Mouse (Mus musculus): ENCODE data around the gene Selenos. TPM values are rescaled to one million over a fixed set of nuclear protein-coding genes. Genes with fewer than 3 reads are reported as not detected.

The Selenos gene
- total RNA-seq, 2 experiments from 2014 or later = 38.0 to 47.5 TPM

DNA sequence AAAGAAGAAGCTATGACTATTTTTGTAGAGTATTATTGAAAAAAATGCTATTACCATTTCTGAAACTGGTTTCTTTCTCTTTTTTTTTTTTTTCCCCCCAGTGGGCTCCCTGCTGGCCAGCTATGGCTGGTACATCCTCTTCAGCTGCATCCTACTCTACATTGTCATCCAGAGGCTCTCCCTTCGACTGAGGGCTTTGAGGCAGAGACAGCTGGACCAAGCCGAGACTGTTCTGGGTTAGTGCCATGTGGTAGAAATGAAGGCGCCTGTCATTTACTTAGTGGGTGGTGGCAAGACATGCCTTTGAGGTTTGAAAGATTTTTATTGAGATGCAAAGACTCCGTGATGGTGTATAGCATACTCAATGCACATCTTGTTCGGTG is 773 bp downstream of the Selenos start:
- ATAC-seq (replicated peaks; ENCODE audit: low FRiP score, low TSS enrichment, poor library complexity, severe bottlenecking) = 0 out of 2 replicates have a peak, but pooled peaks have one; percentile 45

DNA sequence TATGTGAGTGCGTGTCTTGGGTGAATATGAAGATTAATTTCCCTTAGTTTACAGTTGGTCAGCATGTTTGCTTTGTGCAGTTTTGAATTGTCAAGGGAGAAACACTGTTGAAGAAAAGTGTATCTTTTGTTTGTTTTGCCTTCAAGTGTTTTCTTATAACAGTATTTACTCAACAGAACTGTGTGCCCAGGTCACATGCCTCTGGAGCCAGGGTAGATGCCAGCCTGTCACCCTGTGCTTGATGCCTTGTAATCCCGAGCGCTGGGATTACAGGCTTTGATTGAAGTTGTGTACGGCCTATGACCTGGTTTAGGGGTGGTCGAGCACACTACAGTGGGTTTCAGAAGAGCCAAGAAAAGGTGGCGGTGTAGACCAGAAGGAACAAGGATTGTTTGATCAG is 4.3 kb downstream of the Selenos start:
- no peak for ATAC-seq (replicated peaks; ENCODE audit: low FRiP score, low TSS enrichment, poor library complexity, severe bottlenecking)

DNA sequence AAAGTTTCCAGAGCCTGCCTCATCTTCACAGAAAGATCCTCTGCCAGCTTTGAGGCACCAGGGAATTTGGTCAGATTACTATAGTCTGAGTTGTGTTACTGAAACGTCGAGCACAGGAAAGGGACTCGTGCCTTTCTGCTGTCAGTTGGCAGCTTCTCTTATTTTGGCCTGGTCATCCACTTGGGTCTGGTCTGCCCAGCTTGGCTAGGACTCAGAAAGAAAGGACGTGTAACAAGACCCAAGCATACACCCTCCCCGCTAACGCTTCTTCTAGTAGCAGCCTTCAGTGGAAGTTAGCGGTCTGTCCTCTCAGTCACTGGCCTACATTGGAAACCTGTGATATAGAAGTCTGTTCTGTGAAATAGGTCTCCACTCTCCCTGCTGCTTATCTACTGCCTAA is 5.1 kb downstream of the Selenos start:
- no peak for ATAC-seq (replicated peaks; ENCODE audit: low FRiP score, low TSS enrichment, poor library complexity, severe bottlenecking)

DNA sequence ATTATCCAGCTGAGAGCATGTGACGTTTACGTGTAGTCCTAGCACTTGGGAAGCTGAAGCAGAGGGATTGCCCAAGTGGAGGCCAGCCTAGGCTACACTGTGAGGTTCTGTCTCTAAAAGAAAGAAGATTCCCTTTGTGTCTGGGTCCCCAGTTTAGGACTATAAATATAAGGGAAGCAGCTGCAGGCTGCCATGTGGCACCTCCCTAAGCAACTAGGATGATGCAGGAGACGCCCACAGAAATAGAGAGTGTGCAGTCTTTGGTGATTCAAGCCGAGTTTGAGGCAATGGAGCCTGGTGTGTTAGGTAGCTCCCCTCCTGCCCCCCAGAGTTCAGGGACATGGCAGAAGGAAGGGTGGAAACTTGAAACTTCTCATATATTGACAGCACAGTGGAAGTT is 8.2 kb downstream of the Selenos start:
- no peak for ATAC-seq (replicated peaks; ENCODE audit: low FRiP score, low TSS enrichment, poor library complexity, severe bottlenecking)

DNA sequence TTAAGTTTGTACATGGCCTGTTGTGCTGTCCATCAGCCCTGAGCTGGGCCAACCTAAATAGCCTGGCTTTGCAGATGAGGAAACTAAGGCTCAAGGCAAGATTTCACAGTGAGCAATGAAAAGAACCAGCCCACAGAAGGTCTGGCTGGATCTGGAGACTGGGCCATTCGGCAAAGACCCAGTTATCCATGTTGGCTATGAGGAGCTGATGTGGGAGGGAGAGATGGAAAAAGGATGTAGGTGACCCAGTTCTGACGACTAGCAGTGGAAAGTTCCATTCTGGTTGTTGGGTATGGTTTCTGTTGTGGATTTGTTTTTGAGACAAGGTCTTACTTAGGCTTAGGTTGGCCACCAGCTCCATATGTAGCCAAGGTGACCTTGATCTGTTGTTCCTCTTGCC is 8.6 kb downstream of the Selenos start:
- no peak for ATAC-seq (replicated peaks; ENCODE audit: low FRiP score, low TSS enrichment, poor library complexity, severe bottlenecking)

DNA sequence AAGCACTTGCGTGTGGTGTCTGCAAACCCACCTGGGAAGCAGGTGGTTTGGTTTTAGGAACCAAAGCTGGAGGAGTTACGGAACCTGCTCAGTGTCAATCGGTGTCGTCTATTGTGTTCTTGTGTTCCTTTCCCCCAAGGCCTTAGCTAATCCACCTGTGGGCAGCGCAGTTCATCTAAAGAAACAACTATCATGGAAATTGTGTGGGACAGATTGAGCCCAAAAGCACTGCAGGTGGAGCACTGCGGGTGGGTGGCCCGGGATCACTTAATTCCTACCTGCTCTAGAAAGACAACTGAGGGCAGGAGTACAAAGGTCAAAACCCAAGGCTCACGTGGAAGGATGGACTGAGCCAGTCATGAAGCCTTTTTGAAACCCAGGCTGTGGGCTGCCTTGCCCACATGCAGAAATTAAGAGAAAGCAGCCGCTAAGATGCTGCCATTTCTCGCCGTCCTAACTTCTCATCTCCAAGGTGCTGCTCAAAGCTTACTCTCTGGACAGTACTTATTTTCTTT is 11.3 kb downstream of the Selenos start:
- ATAC-seq (replicated peaks; ENCODE audit: low FRiP score, low TSS enrichment, poor library complexity, severe bottlenecking) = no peak

DNA sequence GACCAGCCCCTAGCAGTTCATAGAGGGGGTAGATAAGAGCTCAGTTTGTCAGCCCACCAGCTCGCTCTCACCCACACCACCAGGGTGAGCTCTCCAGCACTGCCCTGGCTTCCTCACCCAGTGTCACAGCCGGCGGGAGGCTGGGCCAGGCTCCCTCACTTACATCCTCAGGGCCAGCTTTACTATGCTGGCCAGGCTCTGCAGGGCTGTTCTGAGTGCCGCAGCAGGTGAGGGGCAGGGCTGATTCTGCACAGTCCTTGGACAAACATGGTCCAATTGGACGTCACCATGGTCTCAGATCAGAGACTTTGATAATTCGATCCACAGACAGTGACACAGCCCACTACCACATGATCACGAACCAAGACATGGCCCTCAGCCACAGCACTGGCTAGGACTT is 12.1 kb downstream of the Selenos start:
- ATAC-seq (replicated peaks; ENCODE audit: low FRiP score, low TSS enrichment, poor library complexity, severe bottlenecking) = no peak

DNA sequence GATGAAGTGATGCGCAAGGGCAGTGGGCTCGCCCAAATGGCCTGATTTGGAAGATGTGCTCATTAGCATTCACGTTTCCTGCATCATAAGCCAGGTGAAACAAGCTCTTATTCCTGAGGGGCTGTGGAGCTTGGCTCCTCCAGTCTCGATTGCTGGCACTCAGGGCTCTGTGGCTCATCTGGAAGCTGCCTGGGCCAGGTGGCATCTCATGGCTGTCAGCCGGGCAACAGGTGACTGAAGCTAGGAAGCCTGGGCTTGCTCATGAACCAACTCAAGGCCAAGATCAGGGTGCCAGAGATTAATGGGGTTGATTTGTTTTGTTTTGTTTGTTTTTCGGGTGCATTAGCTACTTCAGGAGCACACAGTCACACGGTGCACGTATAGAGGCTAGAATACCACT is 13.2 kb downstream of the Selenos start:
- no peak for ATAC-seq (replicated peaks; ENCODE audit: low FRiP score, low TSS enrichment, poor library complexity, severe bottlenecking)

DNA sequence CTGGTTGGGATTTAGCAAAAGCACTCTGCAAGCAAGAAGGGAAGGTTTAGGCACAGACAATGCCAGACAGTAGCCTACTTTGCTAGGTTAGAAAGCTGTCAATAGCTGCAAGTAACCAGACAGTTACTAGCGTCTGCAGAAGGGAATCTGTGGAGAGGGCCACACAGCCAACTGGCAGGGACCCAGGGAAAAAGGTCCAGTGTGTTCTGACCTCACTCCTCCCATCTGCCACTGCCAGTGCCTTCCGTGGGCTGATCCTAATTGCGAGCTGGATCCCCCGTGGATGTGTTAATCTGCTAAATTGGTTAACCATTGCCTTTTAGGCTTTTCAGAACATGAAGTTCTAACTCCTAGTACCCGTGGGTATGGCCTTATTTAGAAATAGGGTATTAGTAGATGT is 14.7 kb downstream of the Selenos start:
- ATAC-seq (replicated peaks; ENCODE audit: low FRiP score, low TSS enrichment, poor library complexity, severe bottlenecking) = no peak

DNA sequence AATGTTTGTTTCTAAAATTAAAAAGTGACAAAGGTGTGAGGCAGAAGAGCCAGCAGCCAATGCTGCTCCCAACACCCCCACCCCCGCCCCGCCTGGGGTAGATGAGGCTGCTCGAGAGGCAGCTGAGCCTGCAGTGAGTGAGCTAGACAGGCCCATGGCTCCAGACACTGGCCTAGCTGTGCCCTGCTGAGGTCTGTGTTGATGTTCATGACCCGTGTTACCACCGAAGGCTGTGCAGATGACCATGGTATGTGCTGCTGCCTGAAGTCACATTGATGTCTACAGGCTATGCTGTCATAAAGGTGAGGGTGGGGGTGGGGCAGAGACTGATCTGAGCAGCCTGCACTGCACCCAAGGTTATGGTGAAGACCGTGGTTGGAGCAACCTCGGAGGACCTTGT is 19.4 kb downstream of the Selenos start:
- ATAC-seq (replicated peaks; ENCODE audit: low FRiP score, low TSS enrichment, poor library complexity, severe bottlenecking) = no peak

DNA sequence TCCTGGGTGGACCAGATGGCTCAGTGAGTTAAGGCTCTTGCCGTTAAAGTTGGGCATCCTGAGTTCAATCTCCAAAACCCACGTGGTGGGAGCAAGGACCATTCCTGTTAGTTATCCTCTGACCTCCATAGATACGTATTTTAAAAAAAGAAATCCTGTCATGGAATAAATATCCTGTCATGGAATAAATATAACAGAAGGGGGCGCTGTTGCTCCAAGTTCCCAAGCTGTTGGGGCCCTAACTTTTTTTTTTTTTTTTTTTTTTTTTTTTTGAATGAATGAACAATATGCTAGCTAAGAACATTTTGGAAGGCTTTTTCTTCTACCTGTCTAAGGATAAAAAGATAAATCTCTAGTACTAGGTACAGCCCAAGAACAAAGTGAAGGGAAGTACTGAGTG is 22.4 kb downstream of the Selenos start:
- no peak for ATAC-seq (replicated peaks; ENCODE audit: low FRiP score, low TSS enrichment, poor library complexity, severe bottlenecking)

DNA sequence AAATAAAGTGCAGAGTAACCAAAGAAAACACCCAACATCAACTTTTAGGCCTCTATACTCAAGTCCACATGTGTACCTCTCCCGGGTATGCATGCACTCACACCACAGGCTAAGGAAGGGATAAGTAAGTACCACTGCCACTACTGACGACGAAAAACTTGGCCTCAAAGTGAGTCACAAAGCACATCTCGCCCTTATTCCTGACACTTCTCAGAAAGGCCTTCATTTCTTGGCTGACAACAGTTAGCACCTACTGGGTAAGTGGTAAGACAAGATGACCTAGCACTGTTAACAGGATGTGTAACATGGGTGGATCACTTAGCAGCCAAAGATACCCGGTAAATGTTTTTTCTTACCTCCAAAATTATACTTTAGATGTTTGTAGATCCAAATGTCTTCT is 25.1 kb downstream of the Selenos start:
- ATAC-seq (replicated peaks; ENCODE audit: low FRiP score, low TSS enrichment, poor library complexity, severe bottlenecking) = no peak

DNA sequence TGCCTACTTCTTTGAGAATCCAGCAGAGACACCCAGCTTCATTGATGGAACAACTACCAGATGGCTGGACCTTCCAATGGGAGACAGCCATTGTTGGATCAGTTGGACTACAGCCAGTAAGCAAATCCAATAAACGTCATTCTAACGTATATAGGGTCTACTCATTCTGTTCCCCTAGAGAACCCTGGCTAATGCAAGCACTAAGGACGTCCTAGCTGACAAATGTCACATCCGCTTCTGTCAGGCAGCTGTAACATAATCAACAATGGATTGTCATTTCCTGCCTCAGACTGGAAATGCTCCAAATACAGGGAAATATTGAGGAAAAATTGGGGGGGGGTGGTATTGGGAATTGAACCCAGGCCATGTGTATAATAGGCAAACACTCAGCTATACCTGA is 26.3 kb downstream of the Selenos start:
- no peak for ATAC-seq (replicated peaks; ENCODE audit: low FRiP score, low TSS enrichment, poor library complexity, severe bottlenecking)

DNA sequence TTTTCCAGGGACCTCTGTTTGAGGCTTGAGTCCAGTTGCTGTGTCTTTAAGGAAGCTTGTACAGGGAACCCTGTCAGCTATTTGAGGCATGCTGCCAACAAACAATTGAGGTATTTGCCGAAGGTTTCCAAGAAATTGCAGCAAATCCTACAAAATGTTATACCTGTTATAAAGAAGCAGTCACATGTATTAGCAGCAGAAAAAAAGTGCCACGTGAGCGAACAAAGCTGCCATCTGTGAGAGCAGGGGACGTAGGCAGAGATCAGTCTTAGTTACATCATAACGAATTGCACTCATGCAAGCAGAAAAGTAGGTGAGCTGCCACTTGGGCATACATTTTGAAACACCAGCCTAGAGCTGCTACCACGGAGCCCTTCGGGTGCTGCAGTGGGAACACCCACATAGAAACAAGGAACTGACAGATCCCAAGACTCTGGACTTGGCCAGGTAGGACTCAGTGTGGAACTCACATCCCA is 27.2 kb downstream of the Selenos start:
- ATAC-seq (replicated peaks; ENCODE audit: low FRiP score, low TSS enrichment, poor library complexity, severe bottlenecking) = no peak

DNA sequence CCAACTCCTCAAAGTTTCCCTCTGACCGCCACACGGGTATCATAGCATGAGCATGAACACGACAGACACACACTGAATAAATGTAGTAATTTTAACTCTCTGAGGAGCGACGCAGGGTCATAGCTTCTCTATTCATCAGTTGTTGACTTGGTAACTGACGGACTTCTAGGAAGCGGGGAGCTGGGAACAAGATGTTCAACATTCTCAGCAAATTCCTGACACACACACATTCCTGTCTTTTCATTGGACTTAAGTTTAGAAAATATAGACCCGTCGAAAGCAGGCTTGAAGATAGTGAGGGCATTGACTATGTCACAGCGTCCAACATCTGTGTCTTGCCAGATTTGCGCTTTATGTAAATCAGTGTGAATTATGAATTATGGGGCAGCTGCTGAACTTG is 27.8 kb downstream of the Selenos start:
- no peak for ATAC-seq (replicated peaks; ENCODE audit: low FRiP score, low TSS enrichment, poor library complexity, severe bottlenecking)

DNA sequence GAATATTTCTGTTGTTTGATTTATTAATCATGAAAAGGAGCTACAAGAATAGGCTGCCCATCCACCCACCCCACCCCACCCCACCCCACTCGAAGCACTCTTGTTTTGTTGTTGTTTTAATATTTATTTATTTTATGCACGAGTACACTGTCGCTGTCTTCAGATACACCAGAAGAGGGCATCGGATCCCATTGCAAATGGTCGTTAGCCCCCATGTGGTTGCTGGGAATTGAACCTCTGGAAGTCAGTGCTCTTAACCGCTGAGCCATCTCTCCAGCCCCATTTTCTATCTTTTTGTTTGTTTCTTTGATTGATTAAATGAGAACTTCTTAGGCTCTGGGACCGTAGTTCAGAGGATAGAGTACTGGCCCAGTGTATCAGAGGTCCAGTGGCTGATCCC is 28.5 kb downstream of the Selenos start:
- ATAC-seq (replicated peaks; ENCODE audit: low FRiP score, low TSS enrichment, poor library complexity, severe bottlenecking) = no peak

DNA sequence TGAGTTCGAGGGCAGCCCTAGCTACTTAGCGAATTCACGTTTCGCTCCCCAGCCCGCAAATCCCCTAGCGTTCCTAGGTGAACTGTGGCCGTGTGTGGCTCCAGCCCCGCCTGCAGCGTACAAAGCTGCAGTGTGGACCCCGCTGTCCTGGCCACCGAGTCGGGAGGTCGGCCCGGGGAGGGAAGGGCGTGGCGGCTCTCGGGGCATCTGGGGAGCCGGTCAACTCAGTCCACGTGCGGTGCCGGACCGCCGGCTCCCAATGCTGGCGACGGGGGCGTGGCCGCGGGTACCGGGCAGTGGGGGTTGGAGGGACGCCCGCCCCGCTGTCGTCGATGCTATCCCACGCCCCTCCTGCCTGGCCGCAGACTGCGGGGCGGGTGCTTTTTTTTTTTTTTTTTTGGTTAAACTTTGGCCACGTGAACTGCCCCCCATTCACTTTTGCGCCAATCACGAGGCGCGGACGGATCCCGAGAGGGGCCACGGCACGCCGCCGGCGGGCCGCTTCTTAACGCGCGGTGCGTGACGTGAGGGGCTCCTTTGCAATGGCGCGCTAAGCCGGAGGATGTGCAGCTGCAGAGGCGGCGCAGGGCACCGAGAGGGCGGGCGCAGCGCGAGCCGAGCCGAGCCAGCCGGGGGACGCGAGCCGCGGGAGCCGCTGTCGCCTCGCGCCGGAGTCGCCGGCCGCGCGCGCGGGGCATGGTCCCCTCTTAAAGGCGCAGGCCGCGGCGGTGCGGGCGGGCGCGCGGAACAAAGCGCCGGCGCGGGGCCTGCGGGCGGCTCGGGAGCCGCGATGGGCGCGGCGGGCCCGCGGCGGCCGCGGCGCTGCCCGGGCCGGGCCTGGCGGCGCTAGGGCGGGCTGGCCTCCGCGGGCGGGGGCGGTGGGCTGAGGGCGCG is 29.8 kb downstream of the Selenos start, which contains the start of gene Chsy1:
Gene Chsy1, plus strand, starts transcription at position 555 of the 894 bp plus-strand sequence.
- peak; percentile 39 for ATAC-seq (replicated peaks; ENCODE audit: low FRiP score, low TSS enrichment, poor library complexity, severe bottlenecking)

DNA sequence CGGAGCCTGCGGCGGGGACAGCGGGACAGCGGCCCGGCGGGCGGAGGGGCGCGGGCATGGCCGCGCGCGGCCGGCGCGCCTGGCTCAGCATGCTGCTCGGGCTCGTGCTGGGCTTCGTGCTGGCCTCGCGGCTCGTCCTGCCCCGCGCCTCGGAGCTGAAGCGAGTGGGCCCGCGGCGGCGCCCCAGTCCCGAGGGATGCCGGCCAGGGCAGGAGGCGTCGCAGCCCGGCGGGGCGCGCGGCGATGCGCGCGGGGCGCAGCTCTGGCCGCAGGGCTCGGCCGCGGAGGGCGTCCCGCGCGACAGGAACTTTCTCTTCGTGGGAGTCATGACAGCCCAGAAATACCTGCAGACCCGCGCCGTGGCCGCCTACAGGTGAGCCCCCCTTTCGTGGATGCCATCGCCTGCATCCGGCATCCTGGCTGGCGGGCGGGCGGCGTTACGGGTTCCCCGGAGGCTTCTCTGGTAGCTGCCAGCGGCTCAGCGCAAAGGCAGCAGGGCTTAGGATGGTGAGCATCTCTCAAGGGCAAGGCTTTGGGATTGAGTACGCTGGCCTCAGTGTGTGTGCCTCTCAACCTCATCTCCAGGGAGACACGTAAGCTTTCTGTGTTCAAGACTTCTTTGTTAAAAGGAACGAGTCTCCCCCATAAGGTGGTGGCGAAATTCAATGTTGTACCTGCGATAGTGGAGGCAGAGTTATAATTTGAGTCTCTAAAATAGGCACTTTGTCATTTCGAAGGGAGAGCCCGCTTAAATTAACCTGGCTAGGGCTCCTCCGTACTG is 30.6 kb downstream of the Selenos start:
- no peak for ATAC-seq (replicated peaks; ENCODE audit: low FRiP score, low TSS enrichment, poor library complexity, severe bottlenecking)

DNA sequence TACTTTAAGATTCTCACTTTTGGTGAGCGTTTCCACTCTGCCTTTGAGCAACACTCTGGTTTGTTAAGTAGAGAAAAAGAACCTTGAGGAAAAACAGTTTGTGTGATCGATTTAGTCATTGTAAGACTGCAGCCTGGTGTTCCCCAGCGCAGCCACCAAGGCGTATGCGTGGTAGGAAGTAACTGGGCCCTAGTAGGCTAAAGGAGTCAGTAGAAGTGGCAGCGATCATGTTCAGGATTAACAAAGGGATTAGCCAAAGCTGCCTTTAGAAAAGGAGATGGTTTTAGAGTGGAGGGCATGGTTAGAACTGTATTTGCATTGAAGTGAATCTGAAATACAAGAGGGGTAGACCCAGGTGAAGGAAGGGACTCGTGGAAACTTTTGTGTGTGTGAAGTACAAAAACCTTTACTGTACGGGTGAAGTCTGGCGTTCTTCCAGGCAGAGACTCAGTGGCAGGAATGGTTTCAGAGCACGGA is 31.2 kb downstream of the Selenos start:
- no peak for ATAC-seq (replicated peaks; ENCODE audit: low FRiP score, low TSS enrichment, poor library complexity, severe bottlenecking)

DNA sequence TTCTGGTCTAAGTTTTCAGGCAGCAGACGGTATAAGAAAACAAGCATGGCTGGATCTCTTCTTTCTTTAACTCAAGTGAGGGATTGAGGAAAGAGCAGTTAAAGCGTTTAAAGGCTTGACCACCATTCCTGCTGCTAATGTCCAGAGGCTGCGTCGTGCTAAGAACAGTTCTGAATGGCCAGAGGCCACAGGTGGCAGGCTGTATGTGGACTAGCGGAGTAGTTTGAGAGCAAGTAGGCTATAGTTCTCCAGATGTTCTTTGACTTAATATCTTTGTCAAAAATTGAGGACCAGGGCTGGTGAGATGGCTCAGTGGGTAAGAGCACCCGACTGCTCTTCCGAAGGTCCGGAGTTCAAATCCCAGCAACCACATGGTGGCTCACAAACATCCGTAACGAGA is 31.8 kb downstream of the Selenos start:
- ATAC-seq (replicated peaks; ENCODE audit: low FRiP score, low TSS enrichment, poor library complexity, severe bottlenecking) = no peak

Measured in megakaryocyte-erythroid progenitor cell, adult 5-6 weeks (primary cell).